In the genomic region with DNA sequence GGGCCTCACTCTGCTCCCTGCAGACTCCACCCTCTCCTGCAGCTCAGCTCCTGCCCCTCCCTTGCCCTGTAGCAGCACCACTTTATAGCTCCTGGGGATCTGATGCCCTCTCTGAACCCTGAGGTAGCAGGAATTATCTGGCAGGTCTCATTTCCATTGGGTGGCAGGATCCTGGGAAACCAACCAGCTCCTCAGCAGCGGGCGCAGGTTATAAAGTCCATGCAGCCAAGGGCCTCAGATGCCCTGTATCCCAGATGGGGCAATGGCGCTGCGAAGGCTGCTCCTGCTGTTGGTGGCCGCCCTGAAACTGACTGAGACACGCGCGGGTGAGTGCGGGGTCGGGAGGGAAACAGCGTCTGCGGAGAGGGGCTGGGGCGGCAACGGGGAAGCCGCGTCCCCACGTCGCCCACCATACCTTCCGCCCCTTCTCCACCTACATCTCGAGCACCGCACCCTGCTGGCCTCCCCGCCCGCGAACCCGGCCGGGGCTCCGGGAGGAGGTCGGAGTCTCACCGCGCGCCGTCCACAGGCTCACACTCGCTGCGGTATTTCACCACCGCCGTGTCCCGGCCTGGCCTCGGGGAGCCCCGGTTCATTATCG, we compare ENCODE assay signal across 8 mouse cellular contexts. TPM values are rescaled to one million over a fixed set of nuclear protein-coding genes. Genes with fewer than 3 reads are reported as not detected.
DNase-seq lines count a peak whose midpoint lies in the region; ATAC-seq lines count a peak whose summit lies in the region.

A gene (plus strand): TSS at position 172 of the 601 bp plus-strand sequence.

- ATAC-seq in neural tube, embryonic 11.5 days (ENCODE audit: insufficient read depth, low FRiP score, low TSS enrichment): no peak
- no peak for ATAC-seq in forebrain, embryonic 14.5 days
- no peak for ATAC-seq in neural tube, embryonic 12.5 days (ENCODE audit: low FRiP score, low read depth)
- ATAC-seq in monocyte, adult 5-6 weeks (replicated peaks; ENCODE audit: insufficient number of reproducible peaks, low FRiP score, low TSS enrichment, poor library complexity, severe bottlenecking): no peak

- peak within 1 kb of the TSS; percentile 63 for H3K4me2 ChIP-seq in neural tube, embryonic 11.5 days (ENCODE audit: low read depth)
- peak within 1 kb of the TSS; percentile 61 for H3K4me2 ChIP-seq in forebrain, embryonic 14.5 days (ENCODE audit: low read length)
- H3K4me2 ChIP-seq in neural tube, embryonic 12.5 days (replicated peaks): peak within 1 kb of the TSS; percentile 79

- H3K9me3 ChIP-seq in neural tube, embryonic 11.5 days (ENCODE audit: control insufficient read depth, low read length): no peaks in the 10 kb centered on the region
- H3K9me3 ChIP-seq in forebrain, embryonic 14.5 days (replicated peaks; ENCODE audit: control insufficient read depth, low read length): no peaks in the 10 kb centered on the region
- no peaks in the 10 kb centered on the region for H3K9me3 ChIP-seq in neural tube, embryonic 12.5 days

- WGBS in neural tube, embryonic 11.5 days: 0% methylated on average over 39 of the region's 40 CpGs
- WGBS in forebrain, embryonic 14.5 days: under 1% methylated on average over 37 of the region's 40 CpGs
- under 1% methylated on average over 40 of the region's 40 CpGs for WGBS in neural tube, embryonic 12.5 days

- H3K36me3 ChIP-seq in neural tube, embryonic 11.5 days (ENCODE audit: control insufficient read depth, insufficient read depth, low read length): no peaks in the 10 kb centered on the region
- no peaks in the 10 kb centered on the region for H3K36me3 ChIP-seq in forebrain, embryonic 14.5 days (ENCODE audit: control insufficient read depth, insufficient read depth, low read length)
- no peaks in the 10 kb centered on the region for H3K36me3 ChIP-seq in neural tube, embryonic 12.5 days

- H3K4me3 ChIP-seq in neural tube, embryonic 11.5 days (ENCODE audit: low read depth, low read length): peak within 1 kb of the TSS; percentile 34
- peak within 1 kb of the TSS; percentile 37 for H3K4me3 ChIP-seq in forebrain, embryonic 14.5 days (ENCODE audit: low read depth, low read length)
- H3K4me3 ChIP-seq in neural tube, embryonic 12.5 days: peak within 1 kb of the TSS; percentile 32

- peaks cover 4% of the 10 kb centered on the region for H3K4me1 ChIP-seq in neural tube, embryonic 11.5 days (ENCODE audit: control insufficient read depth, insufficient read depth, low read length)
- H3K4me1 ChIP-seq in forebrain, embryonic 14.5 days (ENCODE audit: control insufficient read depth, insufficient read depth, low read length): peaks cover 5% of the 10 kb centered on the region; the same call in 1 of the 2 replicates
- H3K4me1 ChIP-seq in neural tube, embryonic 12.5 days: peaks cover 6% of the 10 kb centered on the region

- H3K27me3 ChIP-seq in neural tube, embryonic 11.5 days (ENCODE audit: control insufficient read depth, insufficient read depth, low read length): peaks cover 22% of the 10 kb centered on the region
- H3K27me3 ChIP-seq in forebrain, embryonic 14.5 days (replicated peaks; ENCODE audit: control insufficient read depth, insufficient read depth, low read length): peaks cover 19% of the 10 kb centered on the region
- peaks cover 42% of the 10 kb centered on the region for H3K27me3 ChIP-seq in neural tube, embryonic 12.5 days (replicated peaks)

- H3K27ac ChIP-seq in neural tube, embryonic 11.5 days (ENCODE audit: low read depth, low read length): no peak within 1 kb of the TSS
- H3K27ac ChIP-seq in forebrain, embryonic 14.5 days (ENCODE audit: low read depth, low read length): no peak within 1 kb of the TSS
- H3K27ac ChIP-seq in neural tube, embryonic 12.5 days: no peak within 1 kb of the TSS

- H3K9ac ChIP-seq in neural tube, embryonic 11.5 days (ENCODE audit: low read length): peak within 1 kb of the TSS; percentile 44; the same call in 1 of the 2 replicates
- H3K9ac ChIP-seq in forebrain, embryonic 14.5 days (ENCODE audit: low read length): peak within 1 kb of the TSS; percentile 51
- H3K9ac ChIP-seq in neural tube, embryonic 12.5 days: peak within 1 kb of the TSS; percentile 41; the same call in 1 of the 2 replicates

- peak; percentile 36 for DNase-seq in neural tube, embryonic 11.5 days (ENCODE audit: low spot score)
- DNase-seq in neural tube, embryonic 10.5 days (ENCODE audit: extremely low spot score, low spot score): no peak
- DNase-seq in forebrain, embryonic 14.5 days (ENCODE audit: low spot score): no peak
- peak; percentile 27 for DNase-seq in kidney, postnatal 10 days
- no peak for DNase-seq in gastrocnemius, postnatal 10 days
- no peak for DNase-seq in layer of hippocampus, adult 8-10 months (ENCODE audit: low spot score in 2 of 2)

RNA-seq across cellular contexts. Expression of the gene that starts here (rescaled TPM):
- 1.3 TPM in 1 of 2 replicates, not detected in the other for polyA plus RNA-seq in neural tube, embryonic 11.5 days (2014; fragmentation: Nextera tagmentation; extraction: Ambion mirVana)
- polyA plus RNA-seq in forebrain, embryonic 14.5 days (2014; fragmentation: Nextera tagmentation; extraction: Ambion mirVana): 1.1 and 2.1 TPM in 2 replicates
- polyA plus RNA-seq in neural tube, embryonic 12.5 days (2016; fragmentation: Nextera tagmentation; extraction: Ambion mirVana): 0.28 and 0.42 TPM in 2 replicates
- under 1 TPM; 0.34 to 0.45 TPM for total RNA-seq in gastrocnemius, postnatal 10 days (2021)
- not detected in 3 replicates for total RNA-seq in monocyte, adult 5-6 weeks (2017)
- 1 to 10 TPM in 1 of 4 experiments, under 1 TPM in 2, not detected in 1; 0.64 to 2.6 (median 0.81) TPM for total RNA-seq in layer of hippocampus, adult 8-10 months (2022)

Comparison
In these comparisons a context has a peak if more than half of its experiments do, and no peak if none do; other contexts are left out.
1. DNase-seq: peak in neural tube, embryonic 11.5 days (single experiment) and kidney, postnatal 10 days (single experiment); none in neural tube, embryonic 10.5 days (single experiment), forebrain, embryonic 14.5 days (single experiment), gastrocnemius, postnatal 10 days (single experiment) and layer of hippocampus, adult 8-10 months (0 of 2).
2. Peak in every context shown above with its lines, with median percentiles within 50 percentile points of each other: H3K4me2 ChIP-seq, H3K4me3 ChIP-seq and H3K9ac ChIP-seq.